Mouse (Mus musculus) frontal cortex, adult (tissue): Measurements from ENCODE around the gene Luzp2.
A peak's percentile ranks its signal among the peaks of the same experiment; 100 is the strongest.

Source experiments
- ATAC-seq: cut with Nextera tagmentation; 2 replicates; pipeline ENCODE4 v1.9.2; 2017; ENCODE audit warnings: mild to moderate bottlenecking, moderate library complexity, mixed read lengths; ENCODE audit not compliant: low TSS enrichment

The Luzp2 gene

GRCm38 (mm10) chr7:54835372-54835851 is at the start of gene Luzp2:
TSS of gene Luzp2 (plus strand) at chr7:54835498.
- ATAC-seq, result peak; percentile 76

GRCm38 (mm10) chr7:54787456-54787855 is 47.8 kb upstream of the Luzp2 start:
- ATAC-seq, result no peak

DNA sequence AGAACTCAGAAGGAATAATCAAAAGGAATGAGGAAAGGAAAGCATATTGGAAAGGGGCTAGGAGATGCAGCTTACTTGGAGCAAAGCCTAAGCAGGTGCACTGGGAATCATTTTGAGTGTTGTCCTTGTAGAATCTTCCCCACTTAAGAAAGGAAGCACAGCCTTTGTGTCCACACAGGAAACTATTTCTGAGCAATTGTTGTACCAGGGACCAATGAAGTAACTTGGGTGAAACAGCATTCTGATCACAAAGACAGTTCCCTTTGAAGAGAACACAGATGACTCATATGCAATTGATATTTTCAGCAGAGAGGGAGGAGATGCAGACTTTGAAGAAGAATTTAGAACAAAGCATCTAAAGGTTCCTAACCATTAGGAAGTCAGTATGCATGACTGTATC is 16.7 kb upstream of the Luzp2 start:
- ATAC-seq, result no peak

- ATAC-seq, result no peak
Observed at GRCm38 (mm10) chr7:54828751-54829150, 6.5 kb upstream of the Luzp2 start.

GRCm38 (mm10) chr7:54835911-54836352 is 634 bp downstream of the Luzp2 start:
- ATAC-seq, result peak; percentile 57

DNA sequence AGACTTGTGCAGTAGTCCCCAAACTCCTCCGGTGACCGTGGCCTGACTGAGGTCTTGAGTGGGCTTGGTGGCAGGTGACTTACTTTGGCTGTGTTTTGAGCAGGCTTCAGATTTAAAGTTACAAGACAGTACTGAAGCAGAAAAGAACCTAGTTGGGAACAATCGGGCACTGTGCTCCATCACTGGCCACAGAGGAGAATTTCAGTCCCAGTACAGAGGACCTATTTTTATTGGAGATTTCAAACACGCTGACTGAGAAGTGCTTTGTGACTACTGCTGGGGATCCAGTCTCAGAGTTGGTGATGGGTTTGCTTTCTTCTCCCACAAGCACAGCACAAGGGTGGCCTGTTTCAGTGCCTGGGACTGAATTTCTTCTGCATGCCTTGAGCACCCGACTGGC is 1.1 kb downstream of the Luzp2 start:
- ATAC-seq, result peak; percentile 73

DNA sequence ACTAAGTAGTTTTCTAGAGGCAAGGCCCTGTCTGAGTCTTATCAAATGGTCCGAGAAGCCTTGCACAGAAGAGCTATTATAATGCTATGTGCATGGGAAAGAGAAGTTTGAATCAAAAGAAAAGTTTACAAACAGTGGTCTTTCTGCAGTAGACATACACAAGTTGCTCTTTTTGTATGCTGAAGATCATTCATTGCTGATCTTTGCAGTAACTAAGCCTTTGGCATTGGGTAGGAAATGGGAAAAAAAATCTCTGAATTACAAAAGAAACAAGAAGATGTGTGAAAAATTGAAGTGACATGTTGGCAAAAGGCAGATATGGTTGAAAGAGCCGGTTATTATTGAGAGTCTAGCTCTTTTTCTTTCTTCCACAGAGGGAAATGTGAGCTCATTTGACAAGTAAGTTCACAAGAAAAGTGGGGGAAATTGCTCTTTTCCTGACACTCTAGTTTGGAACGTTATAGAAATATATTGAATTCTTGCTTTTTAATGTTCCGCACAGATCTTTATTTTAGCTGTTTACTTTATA is 7.6 kb downstream of the Luzp2 start:
- ATAC-seq, result no peak

GRCm38 (mm10) chr7:54845875-54846691 is 10.8 kb downstream of the Luzp2 start:
- peak; percentile 65; the same call in 1 of the 2 replicates for ATAC-seq

GRCm38 (mm10) chr7:54846692-54847020 is 11.4 kb downstream of the Luzp2 start:
- ATAC-seq, result no peak

- ATAC-seq, result no peak
Observed at GRCm38 (mm10) chr7:54852860-54853259, 17.6 kb downstream of the Luzp2 start.

DNA sequence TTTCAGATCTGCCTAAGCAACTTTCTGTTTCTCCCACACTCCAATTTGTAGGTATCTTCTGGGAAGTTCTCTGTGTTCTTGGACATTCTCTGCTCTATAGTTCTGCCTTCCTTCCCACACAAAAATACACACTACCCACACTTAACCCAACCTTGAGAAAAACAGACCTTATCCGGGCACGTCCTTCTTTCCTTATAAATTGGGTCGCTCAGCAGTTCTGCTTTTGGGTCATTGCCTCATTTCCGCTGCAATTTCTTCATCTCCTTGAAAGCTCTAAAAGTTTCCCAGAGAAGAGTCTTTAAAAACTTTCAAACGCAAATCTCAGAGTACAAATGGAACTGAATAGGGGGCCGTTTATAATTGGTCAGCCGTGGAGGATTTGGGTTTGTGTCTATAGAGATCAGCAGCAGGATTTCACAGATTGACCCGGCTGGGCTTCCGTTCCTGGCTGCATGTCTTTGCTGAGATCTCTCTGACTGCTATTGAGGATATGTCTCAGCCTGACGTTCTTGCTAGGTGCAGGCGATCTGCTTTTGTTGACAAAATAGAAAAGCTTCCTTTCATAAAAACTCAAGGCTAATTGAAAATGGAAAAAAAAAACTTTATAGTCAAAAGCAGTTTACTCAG is 26.0 kb downstream of the Luzp2 start:
- ATAC-seq, result peak; percentile 62; the same call in 1 of the 2 replicates

DNA sequence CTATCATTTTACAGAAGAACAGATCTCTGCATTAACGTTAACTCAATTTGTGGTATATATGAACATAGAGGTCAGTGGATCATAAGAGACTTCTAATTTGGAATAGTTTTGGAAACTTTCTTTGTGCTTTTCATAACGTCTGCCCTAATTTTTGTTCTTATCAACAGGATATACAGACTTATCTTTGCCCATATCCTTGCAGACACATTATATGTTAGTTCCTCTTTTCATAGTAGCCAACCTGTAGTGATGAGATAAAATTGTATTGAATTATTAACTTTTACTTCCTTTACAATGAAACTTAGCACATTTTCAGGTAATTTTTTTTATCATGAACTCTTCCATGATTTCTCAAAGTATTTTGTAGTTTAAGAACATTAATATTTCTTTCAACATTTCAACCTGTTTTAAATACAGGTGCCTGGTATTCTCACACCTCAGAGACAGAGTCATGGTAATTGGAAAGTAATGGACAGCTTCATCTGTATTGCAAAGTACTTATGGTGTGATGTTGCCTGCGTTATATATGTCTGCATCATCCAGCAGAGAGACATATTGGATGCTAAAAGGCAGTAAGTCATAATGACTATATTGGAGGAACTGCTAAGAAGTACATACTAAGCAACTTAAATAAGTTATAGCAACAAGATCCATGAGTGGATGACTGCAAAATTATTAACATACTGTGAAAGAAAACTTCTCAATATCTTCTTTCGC is 43.8 kb downstream of the Luzp2 start:
- ATAC-seq, result no peak

GRCm38 (mm10) chr7:54893709-54894627 is 58.7 kb downstream of the Luzp2 start:
- no peak for ATAC-seq

DNA sequence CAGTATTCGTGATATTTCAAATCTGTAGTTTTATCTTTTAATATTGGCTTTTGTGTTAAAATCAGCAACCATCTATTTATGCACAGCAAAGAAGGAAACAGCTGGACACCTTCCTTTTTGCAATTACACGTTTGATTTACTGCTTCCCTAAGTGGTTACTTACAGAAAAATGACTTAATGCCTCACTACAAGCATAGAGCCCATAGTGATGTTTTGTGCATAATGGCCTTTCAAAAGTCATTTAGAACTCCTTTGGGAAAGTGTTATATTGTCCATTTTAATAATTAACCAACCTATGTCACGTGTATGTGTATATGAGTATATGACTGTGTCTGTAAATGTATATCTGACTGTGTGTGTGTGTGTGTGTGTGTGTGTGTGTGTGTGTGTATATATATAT is 63.3 kb downstream of the Luzp2 start:
- ATAC-seq, result no peak

- ATAC-seq, result peak; percentile 27; the same call in 1 of the 2 replicates
Observed at GRCm38 (mm10) chr7:54909958-54910357, 74.7 kb downstream of the Luzp2 start.

GRCm38 (mm10) chr7:54914030-54914429 is 78.7 kb downstream of the Luzp2 start:
- no peak for ATAC-seq

GRCm38 (mm10) chr7:54921991-54922390 is 86.7 kb downstream of the Luzp2 start:
- ATAC-seq, result no peak

DNA sequence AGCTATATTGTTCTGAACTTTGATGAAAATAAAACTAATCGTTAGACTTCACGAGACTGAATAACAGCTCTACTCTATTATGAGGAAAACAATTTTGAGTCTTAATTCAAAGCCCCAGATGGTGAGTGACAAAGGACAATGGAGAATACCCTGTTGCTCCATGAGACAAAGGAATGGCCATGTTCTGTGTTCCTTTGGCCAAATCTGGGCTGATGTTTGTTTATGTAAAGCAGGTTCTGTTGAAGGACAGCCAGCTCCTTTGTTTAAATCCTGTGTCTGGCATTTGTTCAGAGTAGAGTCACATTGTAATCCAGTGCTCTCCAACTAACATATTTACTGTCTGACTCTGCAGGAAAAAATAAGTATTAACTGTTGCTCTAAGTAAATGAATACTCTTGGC is 121.5 kb downstream of the Luzp2 start:
- ATAC-seq, result no peak

DNA sequence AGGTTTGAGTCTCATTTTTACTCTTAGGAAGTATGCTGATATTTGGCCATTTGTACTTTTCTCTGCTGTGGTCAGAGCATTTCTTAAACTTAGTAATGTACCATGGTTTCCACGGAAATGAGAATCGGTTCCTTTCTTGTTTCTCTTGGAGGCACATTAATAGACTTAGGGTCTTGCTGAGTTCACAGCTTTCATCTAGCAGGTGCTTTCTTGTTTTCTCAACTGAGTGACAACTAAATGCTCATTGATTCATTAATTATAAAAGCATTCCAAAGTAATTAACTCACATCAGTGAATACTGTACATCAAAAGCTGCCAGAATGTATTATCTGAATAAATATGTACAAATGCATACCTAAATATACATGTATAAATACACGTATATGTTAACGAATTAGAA is 127.4 kb downstream of the Luzp2 start:
- ATAC-seq, result no peak

GRCm38 (mm10) chr7:54977372-54977771 is 142.1 kb downstream of the Luzp2 start:
- ATAC-seq, result no peak

- ATAC-seq, result no peak
Observed at GRCm38 (mm10) chr7:54980585-54980984, 145.3 kb downstream of the Luzp2 start.
